Mouse (Mus musculus) A20 (cell line): ENCODE measurements at regions not wholly inside any gene's neighbourhood (a gene's known extent, or its start where the extent isn't known, plus 50 kb on each side); places are given as distances from the start of the nearest gene placed in this dataset.

Experiments used
- DNase-seq: peaks from one replicate; pipeline ENCODE4 v3.0.0-alpha.2; 2011; ENCODE audit warnings: low read depth, low spot score

- no peak for DNase-seq
These were observed 110.6 kb upstream of the Med13l start for GRCm38 (mm10) chr5:118449893-118450292.

- no peak for DNase-seq
These were observed 108.4 kb upstream of the Med13l start for GRCm38 (mm10) chr5:118452052-118452451.

- no peak for DNase-seq
These were observed 106.4 kb upstream of the Med13l start for GRCm38 (mm10) chr5:118454096-118454495.

GRCm38 (mm10) chr5:118458727-118459390, 101.6 kb upstream of the Med13l start:
- no peak for DNase-seq

GRCm38 (mm10) chr5:118459391-118459792, 101.1 kb upstream of the Med13l start:
- no peak for DNase-seq

GRCm38 (mm10) chr5:118461967-118462366, 98.5 kb upstream of the Med13l start:
- DNase-seq = no peak

GRCm38 (mm10) chr5:118464931-118465801, 95.3 kb upstream of the Med13l start:
- DNase-seq = no peak

GRCm38 (mm10) chr5:118465991-118466750, 94.3 kb upstream of the Med13l start:
- peak; percentile 71 for DNase-seq

GRCm38 (mm10) chr5:118468739-118469138, 91.7 kb upstream of the Med13l start:
- no peak for DNase-seq

GRCm38 (mm10) chr5:118471569-118471968, 88.9 kb upstream of the Med13l start:
- DNase-seq = no peak

- DNase-seq = no peak
These were observed 88.2 kb upstream of the Med13l start for GRCm38 (mm10) chr5:118472291-118472690.

- DNase-seq = no peak
These were observed 87.2 kb upstream of the Med13l start for GRCm38 (mm10) chr5:118473128-118473730.

- no peak for DNase-seq
These were observed 83.9 kb upstream of the Med13l start for GRCm38 (mm10) chr5:118476597-118476996.

- DNase-seq = no peak
These were observed 83.1 kb upstream of the Med13l start for GRCm38 (mm10) chr5:118477131-118478119.

- DNase-seq = peak; percentile 95
These were observed 82.2 kb upstream of the Med13l start for GRCm38 (mm10) chr5:118478120-118478768.

- no peak for DNase-seq
These were observed 80.5 kb upstream of the Med13l start for GRCm38 (mm10) chr5:118480000-118480399.

- no peak for DNase-seq
These were observed 79.3 kb upstream of the Med13l start for GRCm38 (mm10) chr5:118480965-118481793.

- no peak for DNase-seq
These were observed 78.8 kb upstream of the Med13l start for GRCm38 (mm10) chr5:118481794-118482049.

- DNase-seq = no peak
These were observed 77.9 kb upstream of the Med13l start for GRCm38 (mm10) chr5:118482598-118482997.
